Mouse (Mus musculus): ENCODE results near the gene Fuk. TPM values are rescaled to one million over a fixed set of nuclear protein-coding genes. Genes with fewer than 3 reads are reported as not detected.
"Not testable (repeated sequence)": the region's sequence is repeated elsewhere in the genome, so short reads cannot be mapped to it uniquely, and the experiment has no call there.

The Fuk gene
- polyA plus RNA-seq, 1 experiment from 2014 or later: 6.0 TPM

- no peak overlapping the region for H3K9ac ChIP-seq (ENCODE audit: low read length)
- ATAC-seq (ENCODE audit: insufficient number of reproducible peaks, insufficient read depth, low FRiP score, low read depth): no peak
- no peak overlapping the region for H3K4me3 ChIP-seq (ENCODE audit: control insufficient read depth in 1 of 2, insufficient read depth in 1 of 2, low read depth in 1 of 2, low read length in 2 of 2)
- peaks cover 18 to 22% of the 10 kb centered on the region in 2 experiments for H3K4me1 ChIP-seq (ENCODE audit: control insufficient read depth in 2 of 2, insufficient read depth in 2 of 2, low read length in 2 of 2)
- H3K36me3 ChIP-seq (ENCODE audit: control insufficient read depth, insufficient read depth, low read length): no peaks in the 10 kb centered on the region
- no peak overlapping the region for H3K4me2 ChIP-seq (ENCODE audit: low read length)
- no peak overlapping the region for H3K27ac ChIP-seq (replicated peaks in 1 of 2; ENCODE audit: control insufficient read depth in 1 of 2, insufficient read depth in 1 of 2, low read depth in 2 of 2, low read length in 2 of 2)
- 71% methylated on average over 8 of the region's 8 CpGs for WGBS
- H3K9me3 ChIP-seq (ENCODE audit: control insufficient read depth, low read length): no peaks in the 10 kb centered on the region
- no peaks in the 10 kb centered on the region for H3K27me3 ChIP-seq (ENCODE audit: control insufficient read depth, insufficient read depth, low read length)
Measured at GRCm38 (mm10) chr8:110918460-110918859, 16.2 kb upstream of the Fuk start.

GRCm38 (mm10) chr8:110918027-110918426 is 15.7 kb upstream of the Fuk start:
- H3K27me3 ChIP-seq (ENCODE audit: control insufficient read depth, insufficient read depth, low read length): no peaks in the 10 kb centered on the region
- WGBS: 82% methylated on average over 11 of the region's 11 CpGs
- H3K9me3 ChIP-seq (ENCODE audit: control insufficient read depth, low read length): no peaks in the 10 kb centered on the region

GRCm38 (mm10) chr8:110917415-110917814 is 15.1 kb upstream of the Fuk start:
- H3K27ac ChIP-seq (replicated peaks in 1 of 2; ENCODE audit: control insufficient read depth in 1 of 2, insufficient read depth in 1 of 2, low read depth in 2 of 2, low read length in 2 of 2): no peak overlapping the region
- H3K4me1 ChIP-seq (ENCODE audit: control insufficient read depth in 2 of 2, insufficient read depth in 2 of 2, low read length in 2 of 2): peaks cover 18 to 22% of the 10 kb centered on the region in 2 experiments
- no peaks in the 10 kb centered on the region for H3K27me3 ChIP-seq (ENCODE audit: control insufficient read depth, insufficient read depth, low read length)
- ATAC-seq (ENCODE audit: insufficient number of reproducible peaks, insufficient read depth, low FRiP score, low read depth): no peak
- WGBS: 39% methylated on average over 2 of the region's 2 CpGs
- no peaks in the 10 kb centered on the region for H3K9me3 ChIP-seq (ENCODE audit: control insufficient read depth, low read length)
- H3K9ac ChIP-seq (ENCODE audit: low read length): no peak overlapping the region
- H3K4me2 ChIP-seq (ENCODE audit: low read length): no peak overlapping the region
- H3K4me3 ChIP-seq (ENCODE audit: control insufficient read depth in 1 of 2, insufficient read depth in 1 of 2, low read depth in 1 of 2, low read length in 2 of 2): no peak overlapping the region
- no peaks in the 10 kb centered on the region for H3K36me3 ChIP-seq (ENCODE audit: control insufficient read depth, insufficient read depth, low read length)

More at GRCm38 (mm10) chr8:110918027-110918426, 15.7 kb upstream of the Fuk start:
- H3K27ac ChIP-seq (replicated peaks in 1 of 2; ENCODE audit: control insufficient read depth in 1 of 2, insufficient read depth in 1 of 2, low read depth in 2 of 2, low read length in 2 of 2): no peak overlapping the region
- no peak for ATAC-seq (ENCODE audit: insufficient number of reproducible peaks, insufficient read depth, low FRiP score, low read depth)
- H3K9ac ChIP-seq (ENCODE audit: low read length): no peak overlapping the region
- no peak overlapping the region for H3K4me2 ChIP-seq (ENCODE audit: low read length)
- no peak overlapping the region for H3K4me3 ChIP-seq (ENCODE audit: control insufficient read depth in 1 of 2, insufficient read depth in 1 of 2, low read depth in 1 of 2, low read length in 2 of 2)
- peaks cover 18 to 22% of the 10 kb centered on the region in 2 experiments for H3K4me1 ChIP-seq (ENCODE audit: control insufficient read depth in 2 of 2, insufficient read depth in 2 of 2, low read length in 2 of 2)
- H3K36me3 ChIP-seq (ENCODE audit: control insufficient read depth, insufficient read depth, low read length): no peaks in the 10 kb centered on the region

GRCm38 (mm10) chr8:110911576-110912570 is 9.6 kb upstream of the Fuk start:
- Histone ChIP-seq H3K4me2 (ENCODE audit: low read length) (no peak overlapping the region), H3K9ac (ENCODE audit: low read length) (no peak overlapping the region), H3K4me1 (ENCODE audit: control insufficient read depth in 2 of 2, insufficient read depth in 2 of 2, low read length in 2 of 2) (no peaks in the 10 kb centered on the region), H3K9me3 (ENCODE audit: control insufficient read depth, low read length) (no peaks in the 10 kb centered on the region), H3K36me3 (ENCODE audit: control insufficient read depth, insufficient read depth, low read length) (no peaks in the 10 kb centered on the region), H3K27ac (replicated peaks in 1 of 2; ENCODE audit: control insufficient read depth in 1 of 2, insufficient read depth in 1 of 2, low read depth in 2 of 2, low read length in 2 of 2) (no peak overlapping the region), H3K4me3 (ENCODE audit: control insufficient read depth in 1 of 2, insufficient read depth in 1 of 2, low read depth in 1 of 2, low read length in 2 of 2) (no peak overlapping the region), H3K27me3 (ENCODE audit: control insufficient read depth, insufficient read depth, low read length) (no peaks in the 10 kb centered on the region)
- WGBS: 76% methylated on average over 15 of the region's 15 CpGs
- no peak for ATAC-seq (ENCODE audit: insufficient number of reproducible peaks, insufficient read depth, low FRiP score, low read depth)

- not testable (repeated sequence) for H3K4me3 ChIP-seq (ENCODE audit: control insufficient read depth in 1 of 2, insufficient read depth in 1 of 2, low read depth in 1 of 2, low read length in 2 of 2); H3K4me2 ChIP-seq (ENCODE audit: low read length); H3K9me3 ChIP-seq (ENCODE audit: control insufficient read depth, low read length); ATAC-seq (ENCODE audit: insufficient number of reproducible peaks, insufficient read depth, low FRiP score, low read depth); H3K36me3 ChIP-seq (ENCODE audit: control insufficient read depth, insufficient read depth, low read length); H3K4me1 ChIP-seq (ENCODE audit: control insufficient read depth in 2 of 2, insufficient read depth in 2 of 2, low read length in 2 of 2); H3K9ac ChIP-seq (ENCODE audit: low read length); H3K27me3 ChIP-seq (ENCODE audit: control insufficient read depth, insufficient read depth, low read length); H3K27ac ChIP-seq (replicated peaks in 1 of 2; ENCODE audit: control insufficient read depth in 1 of 2, insufficient read depth in 1 of 2, low read depth in 2 of 2, low read length in 2 of 2)
Measured at GRCm38 (mm10) chr8:110909850-110910249, 7.6 kb upstream of the Fuk start.

GRCm38 (mm10) chr8:110906682-110907081 is 4.4 kb upstream of the Fuk start:
- no peaks in the 10 kb centered on the region for H3K27me3 ChIP-seq (ENCODE audit: control insufficient read depth, insufficient read depth, low read length)
- no peaks in the 10 kb centered on the region for H3K9me3 ChIP-seq (ENCODE audit: control insufficient read depth, low read length)
- ATAC-seq (ENCODE audit: insufficient number of reproducible peaks, insufficient read depth, low FRiP score, low read depth): no peak
- H3K4me2 ChIP-seq (ENCODE audit: low read length): no peak overlapping the region
- H3K36me3 ChIP-seq (ENCODE audit: control insufficient read depth, insufficient read depth, low read length): no peaks in the 10 kb centered on the region
- no peak overlapping the region for H3K9ac ChIP-seq (ENCODE audit: low read length)
- peaks cover 0 to 2% of the 10 kb centered on the region in 2 experiments; a peak in 1 of 4 replicates for H3K4me1 ChIP-seq (ENCODE audit: control insufficient read depth in 2 of 2, insufficient read depth in 2 of 2, low read length in 2 of 2)
- 93% methylated on average over 1 of the region's 1 CpGs for WGBS
- no peak overlapping the region for H3K27ac ChIP-seq (replicated peaks in 1 of 2; ENCODE audit: control insufficient read depth in 1 of 2, insufficient read depth in 1 of 2, low read depth in 2 of 2, low read length in 2 of 2)
- no peak overlapping the region for H3K4me3 ChIP-seq (ENCODE audit: control insufficient read depth in 1 of 2, insufficient read depth in 1 of 2, low read depth in 1 of 2, low read length in 2 of 2)

GRCm38 (mm10) chr8:110905404-110905803 is 3.1 kb upstream of the Fuk start:
- no peak overlapping the region for H3K9ac ChIP-seq (ENCODE audit: low read length)
- no peak overlapping the region for H3K4me2 ChIP-seq (ENCODE audit: low read length)
- no peaks in the 10 kb centered on the region for H3K27me3 ChIP-seq (ENCODE audit: control insufficient read depth, insufficient read depth, low read length)
- peaks cover 0 to 8% of the 10 kb centered on the region in 2 experiments; a peak in 1 of 4 replicates for H3K4me1 ChIP-seq (ENCODE audit: control insufficient read depth in 2 of 2, insufficient read depth in 2 of 2, low read length in 2 of 2)
- no peaks in the 10 kb centered on the region for H3K9me3 ChIP-seq (ENCODE audit: control insufficient read depth, low read length)
- ATAC-seq (ENCODE audit: insufficient number of reproducible peaks, insufficient read depth, low FRiP score, low read depth): no peak
- no peaks in the 10 kb centered on the region for H3K36me3 ChIP-seq (ENCODE audit: control insufficient read depth, insufficient read depth, low read length)
- 83% methylated on average over 6 of the region's 6 CpGs for WGBS
- no peak overlapping the region for H3K4me3 ChIP-seq (ENCODE audit: control insufficient read depth in 1 of 2, insufficient read depth in 1 of 2, low read depth in 1 of 2, low read length in 2 of 2)
- no peak overlapping the region for H3K27ac ChIP-seq (replicated peaks in 1 of 2; ENCODE audit: control insufficient read depth in 1 of 2, insufficient read depth in 1 of 2, low read depth in 2 of 2, low read length in 2 of 2)
